Mouse (Mus musculus) forebrain, embryonic 16.5 days (tissue): ENCODE measurements around the gene C2cd4c. TPM values are rescaled to one million over a fixed set of nuclear protein-coding genes. Genes with fewer than 3 reads are reported as not detected.
A peak's percentile ranks its signal among the peaks of the same experiment; 100 is the strongest.

Experiments used
- ATAC-seq: fragments of 200-750 bp; cut with Nextera tagmentation; 2 replicates; pipeline ENCODE4 v1.8.0; 2017; ENCODE audit warnings: mild to moderate bottlenecking, moderate library complexity
- H3K27ac ChIP-seq: fragments of 300-500 bp; sonication (generic); 2 replicates; pipeline ENCODE4 v1.5.1; 2014; ENCODE audit warnings: low read length, control low read depth
- H3K27me3 ChIP-seq: fragments of 300-500 bp; sonication (generic); replicated peaks from 2 replicates; pipeline ENCODE4 v1.6.1; 2014; ENCODE audit warnings: low read length; ENCODE audit not compliant: control insufficient read depth, insufficient read depth
- H3K36me3 ChIP-seq: fragments of 300-500 bp; sonication (generic); 2 replicates; pipeline ENCODE4 v1.6.1; 2014; ENCODE audit not compliant: control insufficient read depth, insufficient read depth
- H3K4me1 ChIP-seq: fragments of 300-500 bp; sonication (generic); replicated peaks from 2 replicates; pipeline ENCODE4 v1.6.1; 2014; ENCODE audit warnings: low read length; ENCODE audit not compliant: control insufficient read depth, insufficient read depth
- H3K4me2 ChIP-seq: fragments of 300-500 bp; sonication (generic); 2 replicates; pipeline ENCODE4 v1.6.1; 2014; ENCODE audit warnings: mild to moderate bottlenecking, low read length, control low read depth
- H3K4me3 ChIP-seq: fragments of 300-500 bp; sonication (generic); replicated peaks from 2 replicates; pipeline ENCODE4 v1.5.1; 2014; ENCODE audit warnings: mild to moderate bottlenecking, low read length, control low read depth
- H3K9ac ChIP-seq: fragments of 300-500 bp; sonication (generic); replicated peaks from 2 replicates; pipeline ENCODE4 v1.6.1; 2014; ENCODE audit warnings: low read depth, low read length, control low read depth
- H3K9me3 ChIP-seq: fragments of 300-500 bp; sonication (generic); 2 replicates; pipeline ENCODE4 v1.6.1; 2016; ENCODE audit warnings: low read length; ENCODE audit not compliant: control insufficient read depth
- WGBS: fragments of 180-500 bp; shearing (Covaris S2); extraction: QIAGEN DNeasy Blood & Tissue Kit; methylation state at CpG from one replicate; pipeline ENCODE4 v1.1.7; 2014; 5-methylcytosine and 5-hydroxymethylcytosine counted together
- polyA plus RNA-seq: library from polyadenylated mRNA; unstranded; fragments of >200 nt; fragmentation: Nextera tagmentation; extraction: Ambion mirVana; gene quantifications from 2 replicates; pipeline ENCODE4 v1.2.1, GENCODE M21; 2015

Gene C2cd4c
- polyA plus RNA-seq, 1 experiment from 2014 or later: 0.32 TPM

DNA sequence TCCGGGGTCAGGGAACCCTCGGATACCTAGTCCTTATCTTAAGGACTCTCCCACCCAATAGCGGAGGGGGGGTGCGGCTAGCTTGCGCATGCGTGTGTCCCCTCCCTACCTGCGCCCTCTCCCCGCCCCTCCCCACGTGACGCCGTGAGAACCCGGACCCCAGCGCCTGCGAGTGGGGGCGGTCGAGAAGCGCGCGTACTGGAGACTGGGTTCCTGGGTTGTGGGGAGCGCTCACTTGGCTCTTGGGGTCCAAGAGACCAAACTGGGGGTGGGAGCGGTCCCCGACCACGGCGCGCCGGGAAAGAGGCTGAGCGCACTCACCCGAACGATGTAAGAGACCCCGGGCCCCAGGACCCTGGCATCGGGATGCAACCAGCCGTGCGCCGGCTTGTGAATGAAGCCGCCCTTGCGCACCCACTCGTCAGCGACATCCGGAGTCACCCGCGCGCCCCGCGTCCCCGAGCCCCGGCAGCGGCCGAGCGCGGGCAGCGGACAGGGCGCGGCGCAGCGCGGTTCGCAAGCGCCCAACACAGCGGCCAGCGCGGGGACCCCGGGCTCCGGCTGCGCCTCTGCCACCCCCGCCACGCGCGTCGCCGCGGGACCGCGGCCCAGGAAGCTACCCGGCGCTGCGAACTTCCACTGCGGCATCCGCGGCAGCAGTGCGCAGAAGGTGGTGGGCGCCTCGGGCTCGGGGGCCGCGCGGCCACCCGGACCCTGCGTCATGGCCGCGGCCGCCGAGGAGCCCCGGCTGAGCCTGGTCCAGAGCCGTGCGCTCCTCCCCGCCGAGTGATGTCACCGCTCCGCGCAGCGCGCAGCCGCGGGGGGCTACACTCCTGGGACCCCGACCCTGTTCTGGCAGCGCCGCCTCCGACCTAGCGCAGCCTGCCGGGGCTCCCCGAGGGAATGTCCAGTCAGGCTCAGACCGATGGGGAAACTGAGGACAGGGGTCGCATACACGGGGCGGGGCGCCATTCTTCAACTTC is 23.6 kb upstream of the C2cd4c start, which contains the start of gene Shc2:
Gene Shc2, minus strand, starts transcription at position 791 of the 983 bp plus-strand sequence.
- Histone ChIP-seq H3K9ac (peak within 1 kb of the TSS; percentile 76), H3K36me3 (no peaks in the 10 kb centered on the region), H3K27ac (peak within 1 kb of the TSS; percentile 83), H3K4me3 (peak within 1 kb of the TSS; percentile 62), H3K9me3 (no peaks in the 10 kb centered on the region), H3K4me1 (peaks cover 16% of the 10 kb centered on the region), H3K27me3 (peaks cover 12% of the 10 kb centered on the region), H3K4me2 (peak within 1 kb of the TSS; percentile 88)
- peak; percentile 89 for ATAC-seq
- under 1% methylated on average over 111 of the region's 116 CpGs for WGBS

DNA sequence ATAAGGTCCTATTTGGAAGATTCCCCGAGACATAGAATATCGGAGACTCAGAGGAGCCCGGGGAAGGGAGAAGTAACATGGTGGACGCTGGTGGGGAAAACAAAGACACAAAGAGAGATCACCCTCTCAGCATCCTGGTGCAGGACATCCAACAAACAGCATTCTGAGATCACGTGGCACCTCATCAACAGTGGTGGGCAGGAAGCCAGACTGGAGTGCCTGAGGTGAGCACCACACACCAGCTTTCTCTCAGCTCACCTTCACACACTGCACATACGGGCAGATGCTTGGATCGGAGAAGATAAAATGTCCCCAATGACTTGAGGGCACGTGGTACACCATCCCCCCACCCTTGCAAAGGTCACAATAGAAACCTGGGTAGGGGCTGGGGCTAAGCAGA is 22.5 kb upstream of the C2cd4c start:
- no peaks in the 10 kb centered on the region for H3K9me3 ChIP-seq
- H3K27me3 ChIP-seq: peaks cover 12% of the 10 kb centered on the region
- no peak overlapping the region for H3K9ac ChIP-seq
- WGBS: 77% methylated on average over 8 of the region's 8 CpGs
- no peak; the same call in 1 of the 2 replicates for ATAC-seq
- H3K36me3 ChIP-seq: no peaks in the 10 kb centered on the region
- H3K27ac ChIP-seq: no peak overlapping the region
- peak overlapping the region; percentile 88 for H3K4me2 ChIP-seq
- H3K4me1 ChIP-seq: peaks cover 16% of the 10 kb centered on the region
- no peak overlapping the region for H3K4me3 ChIP-seq

DNA sequence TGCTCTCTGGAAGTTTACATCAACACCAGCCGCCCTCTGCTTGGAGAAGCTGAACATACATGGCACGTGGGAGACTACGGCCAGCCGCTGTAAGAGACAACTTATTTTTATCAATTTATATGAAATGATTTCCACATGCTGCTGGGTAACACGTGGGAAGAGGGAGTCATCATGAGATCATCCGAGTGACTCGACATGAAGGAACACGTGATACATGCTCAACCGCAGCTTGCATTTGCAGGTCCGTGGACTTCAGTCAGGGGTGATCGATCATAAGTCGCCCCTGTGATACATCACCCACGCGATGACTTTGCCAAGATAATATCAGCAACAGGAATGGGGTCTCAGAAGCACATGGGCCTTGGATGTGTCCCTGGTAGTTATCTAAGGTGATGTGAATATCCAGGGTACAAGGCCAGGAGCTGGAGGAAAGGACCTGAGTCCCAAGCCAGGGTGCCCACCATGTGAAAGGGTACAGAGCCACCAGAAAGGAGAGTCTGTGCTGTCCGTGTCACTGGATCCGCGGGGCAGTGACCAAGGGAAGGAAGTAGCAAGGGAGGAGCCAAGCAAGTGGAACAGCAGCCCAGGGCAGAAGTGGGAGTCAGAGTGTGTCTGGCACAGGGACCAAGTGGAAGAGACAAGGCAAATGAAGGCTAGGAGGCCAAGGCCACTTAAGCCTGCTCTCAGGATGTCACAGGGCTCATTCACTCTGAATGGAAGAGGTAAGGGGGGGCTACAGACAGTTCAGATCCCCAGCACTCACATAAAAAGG is 19.4 kb upstream of the C2cd4c start:
- no peak for ATAC-seq
- 89% methylated on average over 17 of the region's 17 CpGs for WGBS
- H3K27ac ChIP-seq: no peak overlapping the region

DNA sequence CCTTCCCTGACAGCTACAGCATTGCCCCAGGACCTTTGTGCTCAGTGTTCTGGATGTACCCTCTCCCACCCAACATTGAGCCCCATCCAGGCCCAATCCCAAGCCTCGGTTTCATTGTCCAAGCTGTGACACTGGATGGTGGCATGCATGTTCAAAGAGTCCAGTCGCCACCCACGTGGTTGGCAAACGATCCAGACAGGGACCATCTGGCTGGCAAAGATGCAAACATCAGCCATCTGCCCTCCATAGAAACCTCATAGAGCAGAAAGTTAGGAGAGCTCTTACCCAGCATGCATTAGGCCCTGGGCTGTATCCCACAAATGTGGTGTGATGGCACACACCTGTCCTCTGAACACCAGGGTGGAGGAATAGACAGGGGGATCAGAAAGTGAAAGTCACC is 17.6 kb upstream of the C2cd4c start:
- Histone ChIP-seq H3K9me3 (no peaks in the 10 kb centered on the region), H3K27ac (no peak overlapping the region; the same call in 1 of the 2 replicates), H3K9ac (no peak overlapping the region), H3K4me3 (no peak overlapping the region), H3K27me3 (no peaks in the 10 kb centered on the region), H3K4me2 (no peak overlapping the region), H3K36me3 (no peaks in the 10 kb centered on the region), H3K4me1 (peaks cover 7% of the 10 kb centered on the region)
- ATAC-seq: no peak; the same call in 1 of the 2 replicates
- WGBS: 43% methylated on average over 4 of the region's 4 CpGs

More for the DNA sequence above, 19.4 kb upstream of the C2cd4c start:
- H3K9me3 ChIP-seq: no peaks in the 10 kb centered on the region
- H3K4me1 ChIP-seq: peaks cover 11% of the 10 kb centered on the region
- H3K4me3 ChIP-seq: no peak overlapping the region
- no peaks in the 10 kb centered on the region for H3K36me3 ChIP-seq
- no peaks in the 10 kb centered on the region for H3K27me3 ChIP-seq
- H3K9ac ChIP-seq: no peak overlapping the region
- no peak overlapping the region for H3K4me2 ChIP-seq

DNA sequence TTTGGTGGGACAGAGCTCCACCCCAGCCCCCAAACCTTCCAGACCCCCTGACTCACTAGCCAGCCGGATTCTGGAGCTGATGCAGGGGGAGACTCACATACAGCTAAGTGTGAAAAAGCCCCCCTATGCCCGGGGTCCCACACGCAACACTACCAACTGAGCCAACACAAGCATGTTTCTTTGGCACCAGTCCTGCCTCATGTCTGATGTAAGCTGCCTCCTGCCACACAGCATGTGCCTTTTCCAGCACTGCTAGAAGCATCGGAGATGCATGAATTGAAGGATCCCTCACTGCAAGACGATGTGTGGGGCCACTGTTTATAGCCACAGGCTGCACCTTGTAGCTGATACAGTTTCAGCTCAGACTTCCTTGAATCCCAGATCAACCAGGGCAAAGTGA is 14.6 kb upstream of the C2cd4c start:
- Histone ChIP-seq H3K4me1 (peaks cover 7% of the 10 kb centered on the region), H3K9ac (no peak overlapping the region), H3K27me3 (no peaks in the 10 kb centered on the region), H3K9me3 (no peaks in the 10 kb centered on the region), H3K27ac (peak overlapping the region; percentile 39; the same call in 1 of the 2 replicates), H3K4me2 (no peak overlapping the region), H3K36me3 (no peaks in the 10 kb centered on the region), H3K4me3 (no peak overlapping the region)
- ATAC-seq: peak; percentile 74
- WGBS: 55% methylated on average over 5 of the region's 5 CpGs

DNA sequence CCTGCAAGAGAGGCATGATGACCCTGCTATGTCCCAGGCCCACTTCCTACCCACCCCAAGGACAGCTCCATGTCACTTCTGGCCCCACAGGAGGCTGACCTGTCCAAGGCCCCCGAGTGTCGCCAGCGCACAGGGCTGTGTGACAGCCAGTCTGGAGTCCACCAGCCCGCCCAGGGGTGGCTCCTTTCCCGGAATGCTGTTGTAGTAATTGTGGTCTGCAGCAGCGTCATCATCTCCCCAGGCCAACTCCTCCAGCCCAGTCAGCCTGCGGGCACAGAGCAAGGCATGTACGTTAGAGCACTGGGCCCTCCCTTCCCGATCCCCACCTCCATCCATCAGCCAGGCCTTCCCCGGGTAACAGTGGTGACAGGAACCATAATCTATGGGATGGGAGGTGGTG is 12.3 kb upstream of the C2cd4c start:
- Histone ChIP-seq H3K4me1 (peaks cover 7% of the 10 kb centered on the region), H3K9me3 (no peaks in the 10 kb centered on the region), H3K4me3 (no peak overlapping the region), H3K27me3 (no peaks in the 10 kb centered on the region), H3K4me2 (no peak overlapping the region), H3K9ac (no peak overlapping the region), H3K36me3 (no peaks in the 10 kb centered on the region), H3K27ac (no peak overlapping the region)
- ATAC-seq: no peak
- WGBS: 90% methylated on average over 10 of the region's 10 CpGs

DNA sequence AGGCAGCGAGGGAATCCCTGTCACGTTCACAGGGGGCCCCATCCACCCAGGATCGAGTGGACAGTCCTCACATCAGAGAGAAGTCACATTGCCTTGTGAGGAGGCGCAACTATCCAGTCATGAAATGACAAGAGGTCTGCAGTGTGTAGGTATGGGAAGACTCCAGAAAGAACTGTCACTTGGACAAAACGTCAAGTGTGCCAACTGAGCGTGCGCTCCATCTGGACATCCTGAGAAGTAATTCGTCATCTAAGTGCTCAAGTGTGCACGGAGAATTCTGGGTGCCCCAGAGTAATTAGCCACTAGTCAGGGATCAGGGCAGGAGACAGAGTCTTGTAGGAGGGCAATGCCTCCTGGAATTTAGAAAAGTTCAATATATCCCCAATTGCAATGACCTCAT is 11.6 kb upstream of the C2cd4c start:
- Histone ChIP-seq H3K9ac (no peak overlapping the region), H3K9me3 (no peaks in the 10 kb centered on the region), H3K4me2 (no peak overlapping the region), H3K4me3 (no peak overlapping the region), H3K4me1 (peaks cover 7% of the 10 kb centered on the region), H3K27ac (no peak overlapping the region), H3K27me3 (no peaks in the 10 kb centered on the region), H3K36me3 (no peaks in the 10 kb centered on the region)
- WGBS: 76% methylated on average over 9 of the region's 9 CpGs
- ATAC-seq: no peak

DNA sequence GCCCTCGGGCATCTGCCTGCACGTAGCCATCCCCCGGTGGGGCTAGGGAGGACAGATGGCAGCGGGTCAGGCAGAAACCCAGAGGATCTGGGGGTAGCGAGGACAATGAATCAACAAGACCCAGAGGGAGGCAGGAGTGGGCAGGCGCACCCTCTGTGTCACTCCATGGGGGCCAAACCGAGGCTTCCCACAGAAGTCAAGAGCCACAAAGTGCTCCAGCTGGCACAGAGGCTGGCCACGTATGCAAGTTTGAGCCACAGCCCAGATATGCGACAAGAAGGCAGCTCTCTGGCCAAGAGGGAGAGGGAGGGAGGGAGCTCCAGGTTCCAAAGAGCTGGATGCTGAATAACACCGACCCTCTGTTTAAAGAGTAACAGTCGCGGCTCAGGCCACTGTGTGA is 10.1 kb upstream of the C2cd4c start:
- Histone ChIP-seq H3K4me3 (no peak overlapping the region), H3K36me3 (no peaks in the 10 kb centered on the region), H3K27me3 (no peaks in the 10 kb centered on the region), H3K9ac (no peak overlapping the region), H3K4me1 (peaks cover 7% of the 10 kb centered on the region), H3K27ac (no peak overlapping the region), H3K9me3 (no peaks in the 10 kb centered on the region), H3K4me2 (no peak overlapping the region)
- WGBS: 60% methylated on average over 12 of the region's 12 CpGs
- ATAC-seq: no peak

DNA sequence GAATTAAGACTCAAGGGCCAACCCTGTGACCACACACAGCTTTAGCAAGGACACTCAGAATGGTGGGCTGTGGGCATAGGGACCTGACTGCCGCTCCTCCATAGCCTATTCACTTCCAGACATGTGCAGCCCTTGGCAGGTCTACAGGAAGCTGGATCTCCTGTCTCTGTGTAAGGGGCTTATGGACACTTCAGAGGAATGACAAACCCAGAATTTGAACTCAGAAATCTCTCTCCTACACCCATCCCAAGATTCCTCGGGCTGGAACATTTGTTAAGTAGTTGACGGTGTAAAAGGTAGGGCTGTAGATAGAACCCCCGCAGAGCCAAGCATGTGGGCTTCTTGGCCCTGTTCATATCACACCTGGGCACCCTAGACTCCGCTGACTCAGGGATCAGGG is 2.6 kb upstream of the C2cd4c start:
- Histone ChIP-seq H3K9me3 (no peaks in the 10 kb centered on the region), H3K36me3 (no peaks in the 10 kb centered on the region), H3K9ac (no peak overlapping the region), H3K27me3 (peaks cover 16% of the 10 kb centered on the region), H3K27ac (no peak overlapping the region), H3K4me1 (peaks cover 21% of the 10 kb centered on the region), H3K4me2 (no peak overlapping the region), H3K4me3 (no peak overlapping the region)
- no peak for ATAC-seq
- whole genome bisulfite sequencing: 83% methylated on average over 5 of the region's 5 CpGs
